Mouse (Mus musculus) gonadal fat pad, adult 2 months (tissue): ENCODE results near the gene Kndc1. TPM values are rescaled to one million over a fixed set of nuclear protein-coding genes. Genes with fewer than 3 reads are reported as not detected.
A peak's percentile ranks its signal among the peaks of the same experiment; 100 is the strongest.

Experiments
- DNase-seq: peaks from one replicate; pipeline ENCODE4 v3.0.0-alpha.2; 2012; ENCODE audit warnings: low read depth
- polyA plus RNA-seq: library from polyadenylated mRNA; depleted of rRNA; stranded (reverse); fragments of >200 nt; gene quantifications from 2 replicates; pipeline ENCODE4 v1.2.3, GENCODE M21; 2012; rRNA removed

Kndc1 gene
- 0.80 and 1.5 TPM in 2 replicates for polyA plus RNA-seq

- no peak for DNase-seq
Observed at GRCm38 (mm10) chr7:139894655-139895557, at the start of gene Kndc1. TSS of gene Kndc1 (plus strand) at chr7:139894696.

GRCm38 (mm10) chr7:139845101-139845500 is 49.4 kb upstream of the Kndc1 start:
- DNase-seq, result no peak

- no peak for DNase-seq
Observed at GRCm38 (mm10) chr7:139850152-139850551, 44.3 kb upstream of the Kndc1 start.

GRCm38 (mm10) chr7:139850677-139851076 is 43.8 kb upstream of the Kndc1 start:
- no peak for DNase-seq

GRCm38 (mm10) chr7:139851098-139851497 is 43.4 kb upstream of the Kndc1 start:
- no peak for DNase-seq

GRCm38 (mm10) chr7:139855261-139855660 is 39.2 kb upstream of the Kndc1 start:
- no peak for DNase-seq

- peak; percentile 8 for DNase-seq
Observed at GRCm38 (mm10) chr7:139861411-139861810, 33.1 kb upstream of the Kndc1 start.

- DNase-seq, result no peak
Observed at GRCm38 (mm10) chr7:139863076-139863475, 31.4 kb upstream of the Kndc1 start.

- DNase-seq, result no peak
Observed at GRCm38 (mm10) chr7:139864253-139864652, 30.2 kb upstream of the Kndc1 start.

- DNase-seq, result no peak
Observed at GRCm38 (mm10) chr7:139864871-139865270, 29.6 kb upstream of the Kndc1 start.

GRCm38 (mm10) chr7:139871014-139871413 is 23.5 kb upstream of the Kndc1 start:
- no peak for DNase-seq

- no peak for DNase-seq
Observed at GRCm38 (mm10) chr7:139877167-139877792, 17.2 kb upstream of the Kndc1 start.

GRCm38 (mm10) chr7:139878122-139878521 is 16.4 kb upstream of the Kndc1 start:
- DNase-seq, result no peak

- DNase-seq, result no peak
Observed at GRCm38 (mm10) chr7:139878621-139879020, 15.9 kb upstream of the Kndc1 start.

GRCm38 (mm10) chr7:139883545-139883944 is 11.0 kb upstream of the Kndc1 start:
- no peak for DNase-seq

- DNase-seq, result no peak
Observed at GRCm38 (mm10) chr7:139891779-139892178, 2.7 kb upstream of the Kndc1 start.

GRCm38 (mm10) chr7:139896271-139896670 is 1.8 kb downstream of the Kndc1 start:
- no peak for DNase-seq

- no peak for DNase-seq
Observed at GRCm38 (mm10) chr7:139896796-139897195, 2.3 kb downstream of the Kndc1 start.

- DNase-seq, result no peak
Observed at GRCm38 (mm10) chr7:139898606-139899005, 4.1 kb downstream of the Kndc1 start.

- no peak for DNase-seq
Observed at GRCm38 (mm10) chr7:139899505-139899904, 5.0 kb downstream of the Kndc1 start.

- no peak for DNase-seq
Observed at GRCm38 (mm10) chr7:139900456-139900855, 6.0 kb downstream of the Kndc1 start.

- no peak for DNase-seq
Observed at GRCm38 (mm10) chr7:139900896-139901295, 6.4 kb downstream of the Kndc1 start.

GRCm38 (mm10) chr7:139901981-139902380 is 7.5 kb downstream of the Kndc1 start:
- no peak for DNase-seq
